Mouse (Mus musculus) E14TG2a.4 (cell line): ENCODE data around the gene Treh.
A peak's percentile ranks its signal among the peaks of the same experiment; 100 is the strongest.

Experiments used
- H3K27me3 ChIP-seq: 2 replicates; pipeline ENCODE4 v1.6.1; 2014; ENCODE audit warnings: low read length, control low read depth; ENCODE audit not compliant: insufficient read depth
- H3K36me3 ChIP-seq: 2 replicates; pipeline ENCODE4 v1.6.1; 2014; ENCODE audit warnings: low read length, control low read depth; ENCODE audit not compliant: insufficient read depth
- H3K4me1 ChIP-seq: replicated peaks from 2 replicates; pipeline ENCODE4 v1.6.1; 2014; ENCODE audit warnings: low read depth, low read length, control low read depth
- H3K4me3 ChIP-seq: replicated peaks from 2 replicates; pipeline ENCODE4 v1.5.1; 2014; ENCODE audit warnings: mild to moderate bottlenecking, low read length
- H3K9me3 ChIP-seq: 2 replicates; pipeline ENCODE4 v1.6.1; 2014; ENCODE audit warnings: low read length, control low read depth
- CTCF ChIP-seq: conservative IDR thresholded peaks from 2 replicates; pipeline ENCODE4 v1.5.1; 2014; ENCODE audit warnings: low read length
- NANOG ChIP-seq: IDR thresholded peaks from 2 replicates; pipeline ENCODE4 v1.6.1; 2014; ENCODE audit warnings: borderline replicate concordance, low read length, mixed read lengths
- POU5F1 ChIP-seq: IDR thresholded peaks from 2 replicates; pipeline ENCODE4 v1.6.1; 2014; ENCODE audit warnings: low read length, borderline replicate concordance

The Treh gene

DNA sequence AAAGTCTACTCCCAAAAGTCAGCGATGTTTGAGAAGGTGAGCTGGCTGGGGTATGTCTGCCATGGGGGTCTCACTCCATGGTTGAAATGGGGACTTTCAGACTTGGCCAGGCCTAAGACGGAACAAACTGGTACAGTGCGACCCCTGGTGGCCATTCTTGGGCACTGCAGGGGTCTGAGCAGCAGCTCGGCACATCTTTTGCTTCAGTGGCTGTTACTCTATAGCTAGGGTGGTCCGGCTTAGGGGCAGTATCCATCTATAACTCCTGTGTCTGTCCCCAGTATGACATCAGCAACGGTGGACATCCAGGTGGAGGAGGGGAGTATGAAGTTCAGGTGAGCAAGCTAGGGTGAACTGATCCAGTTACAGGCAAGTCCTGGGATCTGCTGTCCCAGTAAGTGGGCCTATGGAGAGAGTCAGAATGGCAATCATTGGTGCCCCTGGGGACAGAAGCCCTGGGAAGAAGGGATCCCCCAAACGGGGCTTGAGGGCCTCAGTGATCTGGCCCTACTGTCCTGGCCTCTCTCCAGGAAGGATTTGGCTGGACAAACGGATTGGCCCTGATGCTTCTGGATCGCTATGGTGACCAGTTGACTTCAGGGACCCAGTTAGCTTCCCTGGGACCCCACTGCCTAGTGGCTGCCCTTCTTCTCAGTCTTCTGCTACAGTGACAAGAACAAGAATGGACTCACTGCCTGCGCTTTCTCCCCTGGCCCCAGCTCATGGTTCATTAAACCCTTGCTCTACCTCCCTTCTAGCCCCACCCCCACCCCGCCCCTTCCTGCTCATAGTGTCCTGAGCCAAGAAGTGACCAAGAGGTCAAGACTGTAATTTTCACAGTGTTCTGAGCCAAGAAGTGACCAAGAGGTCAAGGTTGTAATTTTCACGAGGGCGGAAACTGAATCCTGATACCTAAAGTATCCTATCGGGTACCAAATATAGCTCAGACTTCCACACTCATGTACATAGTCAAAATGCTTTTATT, 12.6 kb downstream of the Treh start:
- H3K4me3 ChIP-seq = no peak overlapping the region
- no peaks in the 10 kb centered on the region for H3K9me3 ChIP-seq
- no peaks in the 10 kb centered on the region for H3K36me3 ChIP-seq
- peaks cover 44% of the 10 kb centered on the region for H3K4me1 ChIP-seq
- no peak for TF ChIP-seq POU5F1
- TF ChIP-seq NANOG = no peak
- TF ChIP-seq CTCF = peak; percentile 98
- peaks cover 25% of the 10 kb centered on the region for H3K27me3 ChIP-seq

DNA sequence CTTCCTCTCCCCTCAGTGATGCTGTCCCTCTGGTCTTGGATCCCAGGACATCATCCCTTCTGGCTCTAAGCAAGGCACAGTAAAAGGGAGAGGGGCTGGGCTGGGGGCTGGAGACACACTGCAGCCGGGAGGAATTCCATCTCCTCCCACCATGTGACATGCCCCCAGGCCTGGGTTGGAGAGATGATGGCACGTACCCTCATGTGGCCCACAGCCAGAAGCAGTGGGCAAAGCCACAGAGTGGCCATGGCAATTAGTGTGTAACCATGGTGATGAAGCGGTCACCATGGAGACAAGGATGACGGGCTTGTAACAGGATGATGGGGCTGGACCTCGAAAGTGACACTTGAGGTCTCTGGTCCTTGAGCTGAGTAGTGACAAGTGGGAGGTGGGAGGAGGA, 13.6 kb downstream of the Treh start:
- H3K9me3 ChIP-seq = no peaks in the 10 kb centered on the region
- no peak for TF ChIP-seq NANOG
- TF ChIP-seq CTCF = no peak
- no peak for TF ChIP-seq POU5F1
- H3K4me1 ChIP-seq = peaks cover 49% of the 10 kb centered on the region
- H3K36me3 ChIP-seq = no peaks in the 10 kb centered on the region
- no peak overlapping the region for H3K4me3 ChIP-seq
- peaks cover 22% of the 10 kb centered on the region for H3K27me3 ChIP-seq

DNA sequence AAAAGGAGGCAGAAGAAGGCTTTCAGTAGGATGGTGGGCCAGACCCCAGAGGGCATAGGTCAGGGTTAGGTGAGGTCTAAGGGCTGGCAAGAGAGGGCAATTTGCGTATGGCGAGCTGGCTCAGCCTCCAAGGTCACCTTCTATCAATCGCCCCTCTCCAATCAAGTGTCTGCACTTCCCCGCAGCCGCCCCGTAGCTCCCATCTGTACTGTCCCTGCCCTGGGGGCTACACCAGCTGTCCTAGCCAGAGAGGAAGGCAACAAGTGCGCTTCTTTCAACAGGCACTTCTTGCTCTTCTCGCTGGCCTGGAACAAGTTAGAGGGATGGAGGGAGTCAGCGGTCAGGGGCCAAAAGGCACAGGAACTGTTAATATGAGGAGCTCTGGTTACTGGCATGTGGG, 15.0 kb downstream of the Treh start:
- Histone ChIP-seq H3K9me3 (no peaks in the 10 kb centered on the region), H3K4me3 (no peak overlapping the region), H3K27me3 (peaks cover 19% of the 10 kb centered on the region), H3K36me3 (no peaks in the 10 kb centered on the region), H3K4me1 (peaks cover 62% of the 10 kb centered on the region)
- TF ChIP-seq NANOG = no peak
- TF ChIP-seq CTCF = no peak
- TF ChIP-seq POU5F1 = no peak

DNA sequence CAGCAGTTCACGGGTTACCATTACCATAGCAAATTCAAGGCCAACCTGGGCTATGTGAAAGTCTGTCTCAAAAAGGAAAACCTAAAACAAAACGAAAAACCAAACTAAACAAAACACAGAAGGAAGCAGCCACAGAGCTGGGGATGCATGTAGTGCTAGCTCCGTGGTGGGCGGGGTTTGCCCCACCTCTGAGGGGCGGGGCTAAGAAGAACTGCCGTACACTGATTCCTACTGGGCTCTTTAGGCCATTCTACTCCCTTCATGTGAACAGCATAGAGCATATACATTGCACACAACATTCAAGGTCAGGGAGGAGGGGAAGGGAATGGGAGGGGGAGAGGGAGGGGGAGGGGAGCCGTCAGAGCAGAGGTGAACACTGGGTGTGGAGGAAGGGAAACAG, 17.6 kb downstream of the Treh start:
- Histone ChIP-seq H3K4me3 (no peak overlapping the region), H3K36me3 (0 out of 2 replicates have a peak, but pooled peaks cover 3% of the 10 kb centered on the region)
- TF ChIP-seq CTCF (no peak), POU5F1 (no peak), NANOG (no peak)

DNA sequence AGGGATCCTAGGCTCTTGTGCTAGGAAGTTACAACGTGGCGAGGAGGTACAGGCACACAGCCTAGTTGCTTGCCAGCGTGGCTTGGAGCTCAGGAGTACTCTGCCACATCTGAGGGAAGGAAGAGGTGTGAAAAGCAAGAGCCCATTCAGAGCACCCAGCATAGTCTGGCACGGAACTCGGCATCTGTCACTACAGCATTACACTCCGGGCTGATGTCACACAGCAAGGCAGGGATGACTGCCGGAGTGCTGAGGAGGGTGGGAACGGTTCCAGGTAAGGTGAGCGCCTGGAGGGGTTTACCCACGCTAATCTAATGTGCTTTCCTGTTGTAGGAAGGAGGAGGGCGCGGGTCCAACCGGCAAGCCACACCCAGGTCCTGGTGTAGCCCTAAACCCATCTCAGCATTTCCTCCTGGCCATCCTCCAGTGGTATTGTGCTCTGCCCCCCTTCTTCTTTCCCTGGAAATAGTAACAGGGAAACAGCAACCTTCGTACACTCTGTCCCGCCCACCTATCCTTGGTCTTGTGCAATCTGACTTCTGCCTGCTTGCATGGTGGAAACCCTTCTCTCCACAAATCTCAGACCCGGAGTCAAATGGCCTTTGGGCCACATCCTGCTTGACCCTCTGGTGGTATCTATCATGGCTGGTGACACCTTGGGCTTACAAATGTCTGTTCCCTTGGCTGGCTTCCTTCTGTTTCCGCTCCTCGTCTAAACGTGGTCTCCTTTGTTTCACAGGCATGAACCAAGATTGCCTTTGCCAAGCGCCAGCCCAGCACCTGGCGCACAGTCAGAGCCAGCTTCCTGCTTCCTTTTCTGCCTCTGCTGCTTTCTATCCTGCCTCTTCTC, 18.9 kb downstream of the Treh start:
- no peaks in the 10 kb centered on the region for H3K9me3 ChIP-seq
- H3K4me1 ChIP-seq = peaks cover 41% of the 10 kb centered on the region
- H3K36me3 ChIP-seq = 0 out of 2 replicates have a peak, but pooled peaks cover 3% of the 10 kb centered on the region
- H3K4me3 ChIP-seq = no peak overlapping the region
- H3K27me3 ChIP-seq = peaks cover 32% of the 10 kb centered on the region
- TF ChIP-seq NANOG (no peak), CTCF (no peak), POU5F1 (no peak)

More for the DNA sequence above, 17.6 kb downstream of the Treh start:
- H3K9me3 ChIP-seq = no peaks in the 10 kb centered on the region
- peaks cover 24% of the 10 kb centered on the region for H3K27me3 ChIP-seq
- peaks cover 54% of the 10 kb centered on the region for H3K4me1 ChIP-seq

DNA sequence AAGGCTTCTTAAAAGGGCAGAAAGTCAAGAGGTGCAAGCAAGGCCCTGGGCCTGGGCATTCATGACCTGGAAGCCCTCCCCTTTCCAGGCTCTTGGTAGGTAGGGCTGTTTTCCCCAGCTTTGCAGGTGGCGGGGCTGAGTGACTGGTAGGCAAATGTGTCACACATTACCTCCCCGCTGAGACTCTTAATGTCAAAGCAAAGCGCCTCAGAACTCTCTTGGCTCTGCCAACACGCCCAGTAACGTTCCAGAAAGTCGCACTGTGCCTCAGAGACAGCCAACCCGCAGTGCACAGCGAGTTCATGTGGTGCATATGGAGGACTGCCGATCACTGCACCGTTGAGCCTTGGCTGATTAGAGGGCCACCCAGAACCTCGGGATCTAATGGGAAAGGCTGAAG, 20.0 kb downstream of the Treh start:
- H3K36me3 ChIP-seq = 0 out of 2 replicates have a peak, but pooled peaks cover 3% of the 10 kb centered on the region
- H3K4me3 ChIP-seq = no peak overlapping the region
- H3K27me3 ChIP-seq = peaks cover 42% of the 10 kb centered on the region
- H3K9me3 ChIP-seq = no peaks in the 10 kb centered on the region
- TF ChIP-seq CTCF = no peak
- TF ChIP-seq NANOG = no peak
- no peak for TF ChIP-seq POU5F1
- H3K4me1 ChIP-seq = peaks cover 39% of the 10 kb centered on the region

DNA sequence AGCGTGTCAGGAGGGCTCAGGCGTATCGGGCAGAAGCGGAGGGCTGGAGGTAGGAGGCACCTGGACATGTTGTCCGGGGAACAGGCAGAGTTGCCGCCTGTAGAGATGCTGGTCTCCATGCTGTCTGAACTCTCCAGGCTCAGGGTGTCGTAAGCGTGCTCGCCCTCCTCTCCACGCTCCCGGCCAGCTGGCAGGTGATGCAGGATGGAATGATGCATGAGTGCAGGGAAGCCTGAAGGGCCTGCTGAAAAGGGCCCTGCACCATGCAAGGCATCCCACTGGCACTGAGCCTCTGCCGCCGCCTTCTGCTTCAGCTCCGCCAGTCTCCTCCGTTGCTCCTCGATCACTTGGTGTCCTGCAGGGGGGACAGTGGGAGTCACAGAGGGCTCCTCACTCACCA, 24.8 kb downstream of the Treh start:
- H3K27me3 ChIP-seq = peaks cover 53% of the 10 kb centered on the region
- peaks cover 34% of the 10 kb centered on the region for H3K4me1 ChIP-seq
- peak overlapping the region; percentile 69 for H3K4me3 ChIP-seq
- H3K36me3 ChIP-seq = peaks cover 3% of the 10 kb centered on the region; the same call in 1 of the 2 replicates
- TF ChIP-seq POU5F1 = no peak
- no peak for TF ChIP-seq NANOG
- no peak for TF ChIP-seq CTCF
- H3K9me3 ChIP-seq = no peaks in the 10 kb centered on the region

DNA sequence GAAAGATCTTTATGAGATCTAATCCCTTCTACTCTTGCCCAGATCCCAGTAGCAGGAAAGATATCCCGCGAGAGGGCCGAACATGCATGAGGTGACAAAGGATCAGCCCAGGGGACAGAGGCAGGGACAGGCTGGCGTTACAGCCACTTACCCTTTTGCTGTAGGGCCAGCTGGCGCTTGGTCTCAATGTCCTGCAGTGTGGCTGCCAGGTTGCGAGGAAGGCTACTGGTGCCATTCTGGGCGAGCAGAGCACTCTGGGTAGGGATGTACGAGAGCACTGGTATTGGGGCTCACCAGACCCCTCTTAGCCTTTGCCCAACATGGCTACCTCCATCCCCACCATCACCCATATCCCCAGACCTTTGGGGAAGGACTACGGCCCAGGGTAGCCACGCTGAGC, 26.2 kb downstream of the Treh start:
- TF ChIP-seq NANOG = no peak
- TF ChIP-seq POU5F1 = no peak
- no peak for TF ChIP-seq CTCF
- Histone ChIP-seq H3K27me3 (peaks cover 50% of the 10 kb centered on the region), H3K9me3 (no peaks in the 10 kb centered on the region), H3K4me3 (no peak overlapping the region), H3K36me3 (no peaks in the 10 kb centered on the region; the same call in 1 of the 2 replicates), H3K4me1 (peaks cover 34% of the 10 kb centered on the region)
